In genomic region chr6:134448451-134448850, GRCm38 (mm10) we compare ENCODE assay signal across 26 mouse cellular contexts. TPM values are rescaled to one million over a fixed set of nuclear protein-coding genes. Genes with fewer than 3 reads are reported as not detected.
"Had no signal": no experiment of that assay in that cellular context is flagged by ENCODE, and none has a peak within 500 bp of the region (broad histone marks: within the 10 kb centered on the region; RNA-seq: fewer than 3 reads in every experiment).

No protein-coding gene starts in this region.

- H3K4me2 ChIP-seq: limb, embryonic 12.5 days; limb, embryonic 15.5 days; liver, embryonic 12.5 days; liver, embryonic 15.5 days; lung, embryonic 15.5 days; midbrain, embryonic 12.5 days; midbrain, embryonic 15.5 days; neural tube, embryonic 12.5 days; neural tube, embryonic 15.5 days had no signal

- H3K27me3 ChIP-seq: limb, embryonic 12.5 days; limb, embryonic 15.5 days; liver, embryonic 12.5 days; liver, embryonic 15.5 days; lung, embryonic 15.5 days; midbrain, embryonic 12.5 days; midbrain, embryonic 15.5 days; neural tube, embryonic 12.5 days; neural tube, embryonic 15.5 days had no signal

- ATAC-seq: liver, embryonic 12.5 days; midbrain, embryonic 15.5 days had no signal

- H3K27ac ChIP-seq: limb, embryonic 12.5 days; limb, embryonic 15.5 days; liver, embryonic 12.5 days; liver, embryonic 15.5 days; lung, embryonic 15.5 days; macrophage; midbrain, embryonic 12.5 days; midbrain, embryonic 15.5 days; neural tube, embryonic 12.5 days; neural tube, embryonic 15.5 days; stomach, postnatal 0 days had no signal

- H3K9me3 ChIP-seq: limb, embryonic 12.5 days; limb, embryonic 15.5 days; liver, embryonic 12.5 days; liver, embryonic 15.5 days; lung, embryonic 15.5 days; midbrain, embryonic 12.5 days; midbrain, embryonic 15.5 days; neural tube, embryonic 12.5 days; neural tube, embryonic 15.5 days had no signal

- DNase-seq: kidney, adult 18-20 months; kidney, adult 9 months; kidney, postnatal 14 days; kidney, postnatal 4 days; left cerebral cortex, postnatal 4 days; right cerebral cortex, adult 18-20 months; right cerebral cortex, postnatal 14 days; right cerebral cortex, postnatal 4 days; thymus, adult 2 months; thymus, postnatal 14 days; thymus, postnatal 4 days had no signal

- H3K4me1 ChIP-seq: midbrain, embryonic 12.5 days; midbrain, embryonic 15.5 days had no signal

- H3K9ac ChIP-seq: limb, embryonic 12.5 days; limb, embryonic 15.5 days; liver, embryonic 12.5 days; liver, embryonic 15.5 days; lung, embryonic 15.5 days; midbrain, embryonic 12.5 days; midbrain, embryonic 15.5 days; neural tube, embryonic 12.5 days; neural tube, embryonic 15.5 days had no signal

- H3K4me3 ChIP-seq: limb, embryonic 12.5 days; limb, embryonic 15.5 days; liver, embryonic 12.5 days; liver, embryonic 15.5 days; lung, embryonic 15.5 days; midbrain, embryonic 12.5 days; midbrain, embryonic 15.5 days; neural tube, embryonic 12.5 days; neural tube, embryonic 15.5 days had no signal

RNA-seq across cellular contexts. Expression of gene Bcl2l14, which starts 52.3 kb away (rescaled TPM):
- total RNA-seq: layer of hippocampus, adult 18-20 months; layer of hippocampus, postnatal 14 days; left cerebral cortex, adult 8-10 months; left cerebral cortex, postnatal 14 days; left cerebral cortex, postnatal 4 days had no signal
